Mouse (Mus musculus) liver, postnatal 0 days (tissue): ENCODE measurements around the gene Gsk3b. TPM values are rescaled to one million over a fixed set of nuclear protein-coding genes. Genes with fewer than 3 reads are reported as not detected.
A peak's percentile ranks its signal among the peaks of the same experiment; 100 is the strongest.

Source experiments
- ATAC-seq: fragments of 200-750 bp; cut with Nextera tagmentation; 2 replicates; pipeline ENCODE4 v1.8.0; 2017; ENCODE audit warnings: mild to moderate bottlenecking, moderate library complexity
- DNase-seq: peaks from one replicate; pipeline ENCODE4 v3.0.0-alpha.2; 2016
- H3K27ac ChIP-seq: fragments of 300-500 bp; sonication (generic); 2 replicates; pipeline ENCODE4 v1.5.1; 2014; ENCODE audit warnings: antibody characterized with exemption, moderate library complexity, mild to moderate bottlenecking, low read depth
- H3K27me3 ChIP-seq: fragments of 300-500 bp; sonication (generic); 2 replicates; pipeline ENCODE4 v1.6.1; 2014; ENCODE audit warnings: low read length, control low read depth, mixed read lengths; ENCODE audit not compliant: insufficient read depth
- H3K36me3 ChIP-seq: fragments of 300-500 bp; sonication (generic); replicated peaks from 2 replicates; pipeline ENCODE4 v1.6.1; 2014; ENCODE audit warnings: mild to moderate bottlenecking, control low read depth, low read length, moderate library complexity, mixed read lengths; ENCODE audit not compliant: insufficient read depth
- H3K4me1 ChIP-seq: fragments of 300-500 bp; sonication (generic); 2 replicates; pipeline ENCODE4 v1.6.1; 2014; ENCODE audit warnings: antibody characterized with exemption, mild to moderate bottlenecking, control low read depth; ENCODE audit not compliant: insufficient read depth
- H3K4me2 ChIP-seq: fragments of 300-500 bp; sonication (generic); 2 replicates; pipeline ENCODE4 v1.6.1; 2014; ENCODE audit warnings: low read depth, mild to moderate bottlenecking, low read length, moderate library complexity, mixed read lengths
- H3K4me3 ChIP-seq: fragments of 300-500 bp; sonication (generic); 2 replicates; pipeline ENCODE4 v1.5.1; 2014; ENCODE audit warnings: low read depth, low read length
- H3K9ac ChIP-seq: fragments of 300-500 bp; sonication (generic); replicated peaks from 2 replicates; pipeline ENCODE4 v1.6.1; 2014; ENCODE audit warnings: mild to moderate bottlenecking, moderate library complexity
- H3K9me3 ChIP-seq: fragments of 300-500 bp; sonication (generic); 2 replicates; pipeline ENCODE4 v1.6.1; 2016; ENCODE audit warnings: mild to moderate bottlenecking, control low read depth, low read length, mixed read lengths
- CTCF ChIP-seq: sonication (generic); IDR thresholded peaks from 2 replicates; pipeline ENCODE4 v1.5.1; 2016; ENCODE audit warnings: antibody characterized with exemption, low read depth
- EP300 ChIP-seq: IDR thresholded peaks from 2 replicates; pipeline ENCODE4 v1.6.1; 2016; ENCODE audit warnings: antibody characterized with exemption, low read depth, mild to moderate bottlenecking
- WGBS: fragments of 180-500 bp; shearing (Covaris S2); extraction: QIAGEN DNeasy Blood & Tissue Kit; methylation state at CpG from one replicate; pipeline ENCODE4 v1.1.7; 2014; ENCODE audit not compliant: insufficient replicate concordance; 5-methylcytosine and 5-hydroxymethylcytosine counted together
- polyA plus RNA-seq: library from polyadenylated mRNA; unstranded; fragments of >200 nt; fragmentation: Nextera tagmentation; extraction: Ambion mirVana; gene quantifications from 2 replicates; pipeline ENCODE4 v1.2.1, GENCODE M21; 2015

The Gsk3b gene
- polyA plus RNA-seq, 1 experiment from 2014 or later = 10.8 TPM

DNA sequence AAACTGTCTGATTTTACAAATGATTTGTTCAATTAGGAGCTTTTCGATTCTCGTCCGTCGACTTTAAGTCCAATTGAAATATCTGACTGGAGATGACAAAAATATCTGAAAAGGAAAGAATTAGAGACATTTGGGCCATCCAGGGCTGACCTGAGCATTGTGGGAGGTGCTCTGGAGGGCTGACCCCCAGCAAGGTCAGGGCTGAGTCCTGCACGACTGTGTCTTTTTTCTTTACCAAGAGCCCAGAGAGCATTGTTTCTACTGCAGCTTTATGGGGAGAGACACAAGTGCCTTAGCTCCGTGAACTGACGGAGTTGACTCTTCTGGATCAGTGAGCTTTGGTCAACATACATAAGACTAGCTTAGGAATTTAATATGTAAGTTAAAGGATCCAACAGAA lies 43.4 kb downstream of the Gsk3b start:
- H3K9ac ChIP-seq = no peak overlapping the region
- peak overlapping the region; percentile 55 for H3K27ac ChIP-seq
- DNase-seq (no peak), ATAC-seq (peak; percentile 36; the same call in 1 of the 2 replicates)
- H3K4me1 ChIP-seq = peaks cover 11% of the 10 kb centered on the region
- no peaks in the 10 kb centered on the region for H3K36me3 ChIP-seq
- H3K27me3 ChIP-seq = no peaks in the 10 kb centered on the region
- peak overlapping the region; percentile 49 for H3K4me2 ChIP-seq
- H3K4me3 ChIP-seq = peak overlapping the region; percentile 23
- no peaks in the 10 kb centered on the region for H3K9me3 ChIP-seq
- TF ChIP-seq EP300 (no peak), CTCF (no peak)
- 53% methylated on average over 7 of the region's 7 CpGs for WGBS

DNA sequence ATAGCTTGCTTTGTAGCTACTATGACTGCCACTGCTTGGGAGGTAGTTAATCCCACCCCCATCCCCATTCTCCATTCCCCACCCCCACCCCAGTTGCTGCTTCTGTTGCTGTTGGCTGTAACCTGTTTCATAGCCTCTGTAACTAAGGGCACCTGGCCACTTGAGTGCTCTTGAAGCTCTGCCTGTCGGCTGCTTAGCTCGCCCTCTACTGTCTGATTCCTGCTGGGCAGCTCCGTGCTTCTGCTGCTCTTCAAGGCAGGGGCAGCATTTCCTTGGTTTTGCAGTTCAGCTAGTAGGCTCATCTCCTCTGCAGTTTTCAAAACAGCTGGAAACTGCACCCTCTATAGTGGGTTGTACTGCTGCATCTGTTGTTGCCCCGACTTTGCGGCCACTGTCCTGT lies 48.5 kb downstream of the Gsk3b start:
- Histone ChIP-seq H3K9ac (no peak overlapping the region), H3K27me3 (no peaks in the 10 kb centered on the region), H3K4me2 (no peak overlapping the region), H3K36me3 (no peaks in the 10 kb centered on the region), H3K4me1 (no peaks in the 10 kb centered on the region), H3K9me3 (no peaks in the 10 kb centered on the region), H3K27ac (no peak overlapping the region), H3K4me3 (no peak overlapping the region)
- TF ChIP-seq CTCF (peak; percentile 62), EP300 (no peak)
- 63% methylated on average over 5 of the region's 5 CpGs for WGBS
- ATAC-seq (no peak), DNase-seq (no peak)

DNA sequence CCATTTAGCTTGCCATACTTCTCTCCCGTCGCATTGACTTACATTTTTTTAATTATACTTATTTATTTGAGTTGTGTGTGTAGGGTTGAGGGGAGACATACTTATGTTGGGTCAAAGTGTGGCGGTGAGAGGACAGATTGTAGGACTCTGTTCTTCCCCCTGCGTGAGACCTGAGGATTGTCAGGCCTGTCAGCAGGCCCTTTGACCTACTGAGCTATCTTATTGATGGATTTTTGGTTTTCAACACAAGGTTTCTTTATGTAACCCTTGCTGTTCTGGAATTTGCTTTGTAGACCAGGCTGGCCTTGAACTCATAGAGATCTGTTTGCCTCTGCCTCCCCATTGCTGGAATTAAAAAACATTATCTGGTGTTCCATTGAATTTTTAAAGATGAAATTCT lies 56.1 kb downstream of the Gsk3b start:
- H3K9ac ChIP-seq = no peak overlapping the region
- TF ChIP-seq EP300 = no peak
- TF ChIP-seq CTCF = no peak
- H3K9me3 ChIP-seq = no peaks in the 10 kb centered on the region
- ATAC-seq (peak; percentile 80), DNase-seq (no peak)
- no peak overlapping the region for H3K4me3 ChIP-seq
- no peaks in the 10 kb centered on the region for H3K4me1 ChIP-seq
- H3K36me3 ChIP-seq = peaks cover 6% of the 10 kb centered on the region
- peak overlapping the region; percentile 60 for H3K27ac ChIP-seq
- WGBS = 74% methylated on average over 4 of the region's 4 CpGs
- H3K27me3 ChIP-seq = no peaks in the 10 kb centered on the region
- H3K4me2 ChIP-seq = no peak overlapping the region

- Histone ChIP-seq H3K4me1 (no peaks in the 10 kb centered on the region), H3K36me3 (peaks cover 4% of the 10 kb centered on the region; the same call in 1 of the 2 replicates), H3K27me3 (no peaks in the 10 kb centered on the region), H3K9ac (no peak overlapping the region), H3K27ac (no peak overlapping the region), H3K4me2 (no peak overlapping the region), H3K9me3 (no peaks in the 10 kb centered on the region), H3K4me3 (no peak overlapping the region)
- DNase-seq = no peak
- ATAC-seq = no peak
- TF ChIP-seq CTCF = no peak
- no peak for TF ChIP-seq EP300
These were observed 61.8 kb downstream of the Gsk3b start for GRCm38 (mm10) chr16:38150555-38150954.

DNA sequence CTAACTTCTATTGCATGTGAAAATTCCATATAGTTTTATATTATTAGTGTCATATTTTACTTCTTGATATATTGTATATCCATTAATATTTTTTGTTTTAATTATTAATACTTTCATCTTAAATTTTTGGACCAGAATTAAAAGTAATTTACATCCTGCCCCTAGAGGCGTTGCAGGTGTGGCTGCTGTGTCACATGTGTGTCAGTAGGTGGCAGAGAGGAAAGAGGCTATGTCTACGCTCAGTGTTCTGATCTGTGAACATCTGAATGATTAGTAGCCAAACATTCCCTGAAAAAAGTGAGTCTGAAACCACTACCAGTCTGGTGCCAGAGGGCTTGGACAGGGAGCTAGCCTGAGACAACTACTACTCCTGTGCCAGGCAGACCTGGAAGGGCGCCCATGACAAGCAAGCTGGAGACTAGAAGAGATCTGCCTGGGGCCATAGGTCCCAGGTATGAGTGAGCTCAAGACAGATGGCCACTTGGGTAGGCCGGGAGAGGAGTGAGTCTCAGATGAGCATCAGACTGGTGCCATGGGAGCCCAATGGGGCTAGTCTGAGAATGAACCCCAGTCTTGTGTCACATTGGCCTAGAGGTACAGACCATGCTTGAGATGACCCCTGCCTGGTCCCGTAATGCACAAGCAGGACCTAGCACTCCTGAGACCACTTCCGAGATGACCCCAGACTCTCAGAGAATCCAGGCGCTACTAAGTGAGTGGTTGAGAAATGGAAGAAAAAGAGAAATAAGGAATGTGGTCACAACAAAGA lies 69.2 kb downstream of the Gsk3b start:
- DNase-seq = no peak
- TF ChIP-seq EP300 = no peak
- TF ChIP-seq CTCF = peak; percentile 22; the same call in 1 of the 2 replicates
- Histone ChIP-seq H3K27ac (no peak overlapping the region), H3K36me3 (no peaks in the 10 kb centered on the region), H3K4me3 (no peak overlapping the region), H3K4me2 (no peak overlapping the region), H3K4me1 (no peaks in the 10 kb centered on the region), H3K9ac (no peak overlapping the region), H3K9me3 (no peaks in the 10 kb centered on the region), H3K27me3 (no peaks in the 10 kb centered on the region)
- WGBS = 87% methylated on average over 7 of the region's 7 CpGs
- no peak for ATAC-seq

DNA sequence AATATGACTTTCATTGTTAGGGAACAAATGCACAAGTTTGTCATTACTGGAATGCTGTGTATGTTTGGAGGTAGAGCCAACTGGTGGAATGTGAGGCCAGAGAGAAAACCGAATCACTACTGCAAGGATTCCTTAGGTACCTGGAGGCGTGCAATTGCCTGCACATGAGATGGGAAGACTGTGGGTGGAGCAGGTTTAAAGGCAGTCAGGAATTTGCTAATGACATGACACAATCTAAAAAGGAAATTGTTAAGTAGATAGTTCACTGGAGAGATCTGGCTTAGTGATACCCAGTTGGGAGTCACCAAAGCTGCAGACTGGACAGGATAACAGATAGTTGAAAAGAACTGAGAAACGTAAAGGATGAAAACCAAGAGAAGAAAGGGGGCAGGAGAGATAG lies 73.2 kb downstream of the Gsk3b start:
- no peak overlapping the region for H3K27ac ChIP-seq
- H3K4me2 ChIP-seq = no peak overlapping the region
- H3K9ac ChIP-seq = no peak overlapping the region
- 0 out of 2 replicates have a peak, but pooled peaks cover 3% of the 10 kb centered on the region for H3K36me3 ChIP-seq
- TF ChIP-seq EP300 (no peak), CTCF (no peak)
- no peaks in the 10 kb centered on the region for H3K9me3 ChIP-seq
- 79% methylated on average over 3 of the region's 3 CpGs for WGBS
- no peaks in the 10 kb centered on the region for H3K27me3 ChIP-seq
- H3K4me3 ChIP-seq = no peak overlapping the region
- H3K4me1 ChIP-seq = no peaks in the 10 kb centered on the region
- ATAC-seq (no peak), DNase-seq (no peak)
